Mouse (Mus musculus): ENCODE measurements around the gene Hist1h2ae. TPM values are rescaled to one million over a fixed set of nuclear protein-coding genes. Genes with fewer than 3 reads are reported as not detected.

Gene Hist1h2ae
- polyA plus RNA-seq, 1 experiment from 2014 or later: 121 TPM

Small RNA genes within 50 kb of the gene (microRNA-seq; reads per million reads assigned to microRNA genes)
- gene Gm44297 (0.77 reads per million), gene Gm44359 (not detected), gene Gm44394 (not detected)

Other genes with a start within 250 kb of the Hist1h2ae start
- 40.9 and 42.0 TPM in 2 replicates for gene Zfp322a, start 202.0 kb downstream of the Hist1h2ae start, polyA plus RNA-seq (2015; fragmentation: Nextera tagmentation; extraction: Ambion mirVana)
- gene Abt1, start 147.4 kb downstream of the Hist1h2ae start, polyA plus RNA-seq (2015; fragmentation: Nextera tagmentation; extraction: Ambion mirVana): 10.7 and 11.9 TPM in 2 replicates
- 0.09 and 0.22 TPM in 2 replicates for gene Btn1a1, start 105.3 kb downstream of the Hist1h2ae start, polyA plus RNA-seq (2015; fragmentation: Nextera tagmentation; extraction: Ambion mirVana)
- 0.08 and 0.15 TPM in 2 replicates for gene Btn2a2, start 82.4 kb downstream of the Hist1h2ae start, polyA plus RNA-seq (2015; fragmentation: Nextera tagmentation; extraction: Ambion mirVana)
- gene Hist1h4h, start 40.2 kb downstream of the Hist1h2ae start, polyA plus RNA-seq (2015; fragmentation: Nextera tagmentation; extraction: Ambion mirVana): 6.1 and 7.3 TPM in 2 replicates
- gene Hist1h2af, start 37.3 kb downstream of the Hist1h2ae start, polyA plus RNA-seq (2015; fragmentation: Nextera tagmentation; extraction: Ambion mirVana): 4.1 and 13.0 TPM in 2 replicates
- gene Hist1h3g, start 35.8 kb downstream of the Hist1h2ae start, polyA plus RNA-seq (2015; fragmentation: Nextera tagmentation; extraction: Ambion mirVana): 6.5 and 7.3 TPM in 2 replicates
- 1.0 and 1.5 TPM in 2 replicates for gene Hist1h2bh, start 27.8 kb downstream of the Hist1h2ae start, polyA plus RNA-seq (2015; fragmentation: Nextera tagmentation; extraction: Ambion mirVana)
- 0.83 and 0.94 TPM in 2 replicates for gene Hist1h3f, start 27.2 kb downstream of the Hist1h2ae start, polyA plus RNA-seq (2015; fragmentation: Nextera tagmentation; extraction: Ambion mirVana)
- 1.7 and 2.0 TPM in 2 replicates for gene Hist1h4f, start 19.6 kb downstream of the Hist1h2ae start, polyA plus RNA-seq (2015; fragmentation: Nextera tagmentation; extraction: Ambion mirVana)
- gene Hist1h1d, start 18.0 kb downstream of the Hist1h2ae start, polyA plus RNA-seq (2015; fragmentation: Nextera tagmentation; extraction: Ambion mirVana): 0.89 and 0.98 TPM in 2 replicates
- 6.7 TPM in 2 replicates for gene Hist1h3e, start 8.9 kb downstream of the Hist1h2ae start, polyA plus RNA-seq (2015; fragmentation: Nextera tagmentation; extraction: Ambion mirVana)
- gene Hist1h2bg, start 176 bp upstream of the Hist1h2ae start, polyA plus RNA-seq (2015; fragmentation: Nextera tagmentation; extraction: Ambion mirVana): 11.7 and 17.0 TPM in 2 replicates
- 3.5 and 3.8 TPM in 2 replicates for gene Hist1h2bf, start 3.0 kb upstream of the Hist1h2ae start, polyA plus RNA-seq (2015; fragmentation: Nextera tagmentation; extraction: Ambion mirVana)
- gene Hist1h2ad, start 3.2 kb upstream of the Hist1h2ae start, polyA plus RNA-seq (2015; fragmentation: Nextera tagmentation; extraction: Ambion mirVana): 2.4 and 3.4 TPM in 2 replicates
- 5.7 and 7.9 TPM in 2 replicates for gene Hist1h3d, start 4.5 kb upstream of the Hist1h2ae start, polyA plus RNA-seq (2015; fragmentation: Nextera tagmentation; extraction: Ambion mirVana)
- 117 and 130 TPM in 2 replicates for gene Hist1h4d, start 10.4 kb upstream of the Hist1h2ae start, polyA plus RNA-seq (2015; fragmentation: Nextera tagmentation; extraction: Ambion mirVana)
- 2.9 TPM in 2 replicates for gene Hist1h2be, start 49.9 kb upstream of the Hist1h2ae start, polyA plus RNA-seq (2015; fragmentation: Nextera tagmentation; extraction: Ambion mirVana)
- 24.6 and 25.3 TPM in 2 replicates for gene Hist1h1e, start 51.3 kb upstream of the Hist1h2ae start, polyA plus RNA-seq (2015; fragmentation: Nextera tagmentation; extraction: Ambion mirVana)
- 1.9 and 2.4 TPM in 2 replicates for gene Hist1h2ac, start 112.7 kb upstream of the Hist1h2ae start, polyA plus RNA-seq (2015; fragmentation: Nextera tagmentation; extraction: Ambion mirVana)
- 104 and 105 TPM in 2 replicates for gene Hist1h2bc, start 113.0 kb upstream of the Hist1h2ae start, polyA plus RNA-seq (2015; fragmentation: Nextera tagmentation; extraction: Ambion mirVana)
- gene Hist1h1t, start 124.6 kb upstream of the Hist1h2ae start, polyA plus RNA-seq (2015; fragmentation: Nextera tagmentation; extraction: Ambion mirVana): 0.19 TPM in 1 of 2 replicates, not detected in the other
- 4.0 and 6.1 TPM in 2 replicates for gene Hist1h4c, start 127.2 kb upstream of the Hist1h2ae start, polyA plus RNA-seq (2015; fragmentation: Nextera tagmentation; extraction: Ambion mirVana)
- gene Hfe, start 139.6 kb upstream of the Hist1h2ae start, polyA plus RNA-seq (2015; fragmentation: Nextera tagmentation; extraction: Ambion mirVana): 7.9 and 8.8 TPM in 2 replicates
- 50.6 and 54.3 TPM in 2 replicates for gene Hist1h1c, start 167.6 kb upstream of the Hist1h2ae start, polyA plus RNA-seq (2015; fragmentation: Nextera tagmentation; extraction: Ambion mirVana)
- gene Hist1h3c, start 174.4 kb upstream of the Hist1h2ae start, polyA plus RNA-seq (2015; fragmentation: Nextera tagmentation; extraction: Ambion mirVana): 5.5 and 5.7 TPM in 2 replicates
- gene Hist1h2bb, start 175.5 kb upstream of the Hist1h2ae start, polyA plus RNA-seq (2015; fragmentation: Nextera tagmentation; extraction: Ambion mirVana): 2.5 and 3.4 TPM in 2 replicates
- 43.8 and 63.1 TPM in 2 replicates for gene Hist1h2ab, start 179.9 kb upstream of the Hist1h2ae start, polyA plus RNA-seq (2015; fragmentation: Nextera tagmentation; extraction: Ambion mirVana)
- gene Hist1h3b, start 181.0 kb upstream of the Hist1h2ae start, polyA plus RNA-seq (2015; fragmentation: Nextera tagmentation; extraction: Ambion mirVana): 7.4 and 10.6 TPM in 2 replicates
- gene Hist1h4b, start 185.8 kb upstream of the Hist1h2ae start, polyA plus RNA-seq (2015; fragmentation: Nextera tagmentation; extraction: Ambion mirVana): 3.5 and 4.1 TPM in 2 replicates
- 0.42 and 0.55 TPM in 2 replicates for gene Hist1h4a, start 190.0 kb upstream of the Hist1h2ae start, polyA plus RNA-seq (2015; fragmentation: Nextera tagmentation; extraction: Ambion mirVana)
- 4.8 and 6.9 TPM in 2 replicates for gene Hist1h3a, start 191.2 kb upstream of the Hist1h2ae start, polyA plus RNA-seq (2015; fragmentation: Nextera tagmentation; extraction: Ambion mirVana)
- gene Hist1h1a, start 192.4 kb upstream of the Hist1h2ae start, polyA plus RNA-seq (2015; fragmentation: Nextera tagmentation; extraction: Ambion mirVana): 2.0 and 2.9 TPM in 2 replicates
- gene Trim38, start 198.7 kb upstream of the Hist1h2ae start, polyA plus RNA-seq (2015; fragmentation: Nextera tagmentation; extraction: Ambion mirVana): 0.06 TPM in 1 of 2 replicates, not detected in the other
- gene Slc17a2, start 235.8 kb upstream of the Hist1h2ae start, polyA plus RNA-seq (2015; fragmentation: Nextera tagmentation; extraction: Ambion mirVana): 0.13 and 0.15 TPM in 2 replicates